Mouse (Mus musculus) hindlimb bud, embryonic 11.5 days (tissue): ENCODE data around the gene Prss16.

Source experiments
- DNase-seq: peaks from one replicate; pipeline ENCODE4 v3.0.0-alpha.2; 2012; ENCODE audit warnings: low read depth, low spot score; ENCODE audit errors: extremely low spot score

Prss16 gene

DNA sequence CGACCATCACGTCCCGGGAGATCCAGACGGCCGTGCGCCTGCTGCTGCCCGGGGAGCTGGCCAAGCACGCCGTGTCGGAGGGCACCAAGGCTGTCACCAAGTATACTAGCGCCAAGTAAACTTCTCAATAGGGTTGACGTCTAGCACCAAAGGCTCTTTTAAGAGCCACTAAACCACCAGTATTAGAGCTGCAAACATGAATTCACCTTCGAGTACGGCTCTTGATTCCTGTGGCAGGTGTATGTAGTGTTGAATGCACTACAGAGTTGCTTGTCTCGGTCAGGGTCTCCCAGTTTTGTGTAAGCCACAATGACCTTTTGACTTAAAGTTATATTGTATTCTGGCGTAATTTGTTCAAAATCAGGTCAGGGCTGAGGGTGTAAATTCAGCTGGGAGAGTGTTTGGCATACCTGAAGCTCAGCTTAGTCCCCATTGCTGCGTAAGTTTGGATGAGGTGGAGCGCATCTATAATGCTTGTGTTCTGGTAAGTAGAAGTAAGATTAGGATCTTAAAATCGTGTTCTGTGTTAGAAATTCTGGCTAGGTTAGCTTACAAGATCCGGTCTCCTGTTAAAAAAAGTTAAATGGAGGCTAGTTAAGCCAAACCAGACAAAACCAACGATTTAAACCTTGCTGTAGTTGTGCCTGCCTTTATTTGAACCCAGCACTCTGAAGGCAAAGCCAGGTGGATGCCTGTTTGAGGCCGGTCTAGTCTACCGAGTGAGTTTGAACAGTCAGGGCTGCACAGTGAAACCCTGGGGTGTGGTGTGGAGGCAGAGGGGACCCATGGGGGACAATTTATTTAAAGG, 26.8 kb upstream of the Prss16 start:
- DNase-seq = no peak

- peak; percentile 97 for DNase-seq
These were observed 26.0 kb upstream of the Prss16 start, which contains the start of the genes Hist1h2ah and Hist1h2bk for GRCm38 (mm10) chr13:22035267-22036148. Hist1h2ah (minus strand) TSS chr13:22035568. Hist1h2bk (plus strand) TSS chr13:22035870.

GRCm38 (mm10) chr13:22034443-22035266, 25.1 kb upstream of the Prss16 start:
- DNase-seq = no peak

DNA sequence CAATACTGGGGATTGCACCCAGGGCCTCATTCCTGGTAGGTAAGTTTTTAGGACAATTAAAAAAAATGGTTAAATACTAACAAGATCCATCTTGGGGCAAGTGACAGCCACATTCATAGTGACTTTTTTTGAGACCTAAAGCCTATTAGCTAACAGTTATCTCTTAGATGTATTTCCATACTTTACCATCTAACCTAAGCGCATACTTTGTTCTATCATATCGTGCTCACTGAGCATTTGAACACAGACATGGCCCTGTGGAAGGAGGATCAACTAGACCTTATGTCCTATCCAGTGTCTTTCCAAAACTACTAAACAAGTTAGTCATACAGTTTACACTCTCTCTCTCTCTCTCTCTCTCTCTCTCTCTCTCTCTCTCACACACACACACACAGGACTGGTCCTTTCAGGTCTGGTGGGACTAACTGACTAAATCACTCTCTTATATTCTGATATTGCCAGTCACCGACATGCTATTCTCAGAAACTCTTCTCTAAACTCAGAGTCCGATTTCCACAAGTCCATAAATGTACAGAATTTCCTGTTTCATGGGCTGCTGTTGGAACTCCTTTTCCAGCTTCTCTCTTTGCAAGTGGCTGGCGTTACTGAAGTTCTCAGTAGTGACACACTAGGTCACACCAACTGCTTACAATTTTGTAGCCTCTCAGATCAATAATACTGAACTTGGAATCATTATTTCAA, 24.4 kb upstream of the Prss16 start:
- no peak for DNase-seq

DNA sequence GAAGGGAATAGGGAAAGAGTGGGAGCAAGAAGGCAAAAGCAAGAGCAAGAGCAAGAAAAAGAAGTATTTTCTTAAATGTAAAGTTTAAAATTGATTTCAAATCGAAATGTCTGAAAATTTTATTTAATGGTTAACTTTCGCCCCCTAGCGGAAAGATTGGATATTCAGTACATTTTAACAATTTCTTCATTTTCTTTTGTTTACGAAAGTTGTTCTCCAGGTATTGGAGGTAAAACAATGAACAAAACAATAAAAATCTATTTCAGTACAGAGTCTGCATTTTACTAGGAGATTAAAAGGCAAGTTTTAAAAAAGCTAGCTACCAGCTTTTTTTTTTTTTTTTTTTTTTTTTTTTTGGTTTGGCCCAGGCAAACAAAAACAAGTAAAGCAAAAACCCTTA, 21.0 kb upstream of the Prss16 start:
- DNase-seq = no peak

DNA sequence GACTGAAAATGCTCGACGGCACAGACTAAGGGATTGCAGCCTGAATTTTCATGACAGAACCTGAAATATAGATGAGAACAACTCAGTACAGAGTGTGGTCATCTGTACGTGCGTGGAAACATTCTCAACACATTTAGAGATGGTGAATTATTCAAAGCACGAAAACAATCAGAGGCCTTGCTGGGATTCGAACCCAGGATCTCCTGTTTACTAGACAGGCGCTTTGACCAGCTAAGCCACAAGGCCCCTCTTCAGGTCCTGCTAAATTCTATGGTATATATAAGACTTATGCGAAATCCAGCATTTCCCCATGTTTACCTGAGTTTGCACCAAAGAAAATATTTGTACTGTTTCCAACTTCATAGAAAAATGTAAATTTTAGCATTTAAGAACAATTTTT, 20.4 kb upstream of the Prss16 start:
- no peak for DNase-seq

GRCm38 (mm10) chr13:22028673-22029460, 19.3 kb upstream of the Prss16 start:
- DNase-seq = no peak

GRCm38 (mm10) chr13:22026058-22027031, 16.8 kb upstream of the Prss16 start:
- DNase-seq = no peak

DNA sequence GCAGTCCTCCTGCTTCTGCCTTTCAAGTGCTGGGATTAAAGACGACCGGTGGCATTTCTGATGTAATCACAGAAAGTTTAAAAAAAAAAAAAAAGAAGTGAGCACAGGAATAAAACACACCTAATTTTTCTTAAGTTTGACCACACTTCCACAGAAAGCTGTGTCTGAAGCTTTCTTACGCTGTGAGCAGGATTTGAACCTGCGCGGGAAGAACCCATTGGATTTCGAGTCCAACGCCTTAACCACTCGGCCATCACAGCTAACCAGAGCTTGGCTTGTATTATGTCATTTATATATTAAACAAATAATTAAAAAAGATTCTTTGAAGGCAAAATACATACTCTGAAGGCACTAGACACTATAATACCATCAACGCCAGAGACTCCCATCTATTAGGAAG, 12.7 kb upstream of the Prss16 start:
- peak; percentile 97 for DNase-seq

DNA sequence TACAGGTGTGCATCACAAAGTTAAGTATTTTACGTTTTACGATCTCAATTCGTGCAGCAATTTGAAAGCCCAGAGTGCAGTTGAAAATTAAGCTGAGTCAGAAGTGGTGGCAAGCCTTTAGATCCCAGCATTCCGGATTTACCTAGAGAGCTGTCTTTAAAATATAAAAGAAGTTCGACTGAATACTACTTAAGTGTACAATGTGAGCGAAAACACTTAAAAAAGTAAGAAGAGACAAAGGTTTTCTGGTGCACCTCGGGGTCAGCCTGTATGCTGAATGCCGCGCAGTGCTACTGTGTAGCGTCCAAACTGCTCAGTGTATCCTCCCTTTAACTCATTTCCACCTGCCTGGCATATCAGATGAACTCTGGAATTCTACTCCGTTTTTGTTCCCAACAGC, 12.0 kb upstream of the Prss16 start:
- no peak for DNase-seq

- DNase-seq = no peak
These were observed 11.4 kb upstream of the Prss16 start for GRCm38 (mm10) chr13:22020901-22021339.

DNA sequence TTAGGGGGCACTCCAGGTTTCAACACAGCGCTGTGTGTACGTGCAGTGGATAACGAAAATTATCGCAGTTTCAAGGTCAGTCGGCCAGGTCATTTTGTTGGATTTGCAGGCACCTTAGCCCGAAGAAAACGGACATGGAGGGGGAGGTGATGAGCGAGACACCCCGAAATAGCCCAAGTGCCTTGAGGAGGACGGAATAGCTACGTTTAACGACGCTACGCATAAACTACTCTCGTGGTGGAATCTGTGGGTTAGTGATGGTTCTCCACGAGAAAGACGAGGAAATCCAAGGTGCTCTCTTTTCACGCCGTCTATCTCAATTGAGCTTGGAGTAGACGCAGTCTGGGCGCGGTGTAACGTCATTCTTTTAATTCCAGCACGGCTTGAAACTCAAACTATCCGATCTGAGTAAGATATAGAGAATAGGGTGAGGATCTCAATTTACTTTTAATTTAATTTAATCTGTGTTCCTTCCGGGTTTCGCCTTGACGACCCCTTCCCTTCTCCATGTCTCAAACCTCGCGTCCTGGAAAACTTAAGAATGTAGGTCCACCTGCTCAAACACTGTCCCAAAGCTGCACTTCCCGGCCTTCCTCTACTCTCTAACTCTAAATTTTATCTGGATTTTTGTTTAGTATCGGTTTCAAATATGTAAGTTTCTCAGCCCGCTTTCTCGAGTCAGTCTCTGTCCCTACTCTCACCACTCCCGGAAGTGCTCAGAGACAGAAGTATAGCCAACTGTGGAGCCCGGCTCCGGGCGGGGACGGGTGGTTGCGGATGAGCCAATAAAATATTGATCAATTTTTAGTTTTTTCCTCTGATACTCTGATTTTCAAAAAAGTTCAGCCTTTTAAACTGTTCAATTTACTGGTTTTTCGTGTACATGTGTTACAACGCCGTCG, 10.6 kb upstream of the Prss16 start:
- DNase-seq = no peak

DNA sequence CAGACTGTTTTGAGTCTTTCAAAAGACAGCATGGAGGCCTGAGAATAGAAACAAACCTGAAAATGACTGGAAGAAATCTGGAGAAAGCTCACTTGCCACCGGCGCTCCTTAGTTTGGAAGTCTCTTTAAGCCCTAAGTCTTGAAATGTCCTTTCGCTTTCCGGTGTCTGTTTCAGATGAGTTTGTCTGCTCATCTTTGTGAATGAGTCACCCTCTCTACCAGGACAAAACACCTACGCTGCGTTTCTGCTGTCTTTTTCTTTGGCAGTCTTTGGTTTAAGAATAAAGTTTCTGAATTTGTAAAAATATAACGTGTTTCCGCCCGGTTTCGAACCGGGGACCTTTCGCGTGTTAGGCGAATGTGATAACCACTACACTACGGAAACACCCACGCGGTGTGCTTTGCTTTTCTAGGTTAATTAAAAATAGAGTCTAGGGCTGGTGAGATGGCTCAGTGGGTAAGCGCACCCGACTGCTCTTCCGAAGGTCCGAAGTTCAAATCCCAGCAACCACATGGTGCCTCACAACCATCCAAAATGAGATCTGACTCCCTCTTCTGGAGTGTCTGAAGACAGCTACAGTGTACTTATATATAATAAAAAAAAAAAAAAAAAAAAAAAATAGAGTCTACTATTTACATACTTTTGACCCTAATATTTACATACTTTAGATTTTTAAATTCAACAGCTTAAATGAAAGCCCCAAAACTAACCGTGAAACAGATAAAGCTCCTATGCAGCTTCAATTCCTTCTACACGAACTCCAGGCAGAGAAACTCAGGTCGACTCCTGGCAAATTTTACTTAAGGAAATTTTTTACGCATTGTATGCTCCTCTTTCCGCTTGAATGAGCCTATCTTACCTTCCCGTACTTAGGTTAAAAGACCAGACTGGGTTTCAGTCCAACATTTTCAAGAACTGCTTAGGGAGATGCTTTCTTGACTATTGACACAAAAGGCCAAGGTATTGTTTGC, 6.2 kb upstream of the Prss16 start:
- peak; percentile 96 for DNase-seq

DNA sequence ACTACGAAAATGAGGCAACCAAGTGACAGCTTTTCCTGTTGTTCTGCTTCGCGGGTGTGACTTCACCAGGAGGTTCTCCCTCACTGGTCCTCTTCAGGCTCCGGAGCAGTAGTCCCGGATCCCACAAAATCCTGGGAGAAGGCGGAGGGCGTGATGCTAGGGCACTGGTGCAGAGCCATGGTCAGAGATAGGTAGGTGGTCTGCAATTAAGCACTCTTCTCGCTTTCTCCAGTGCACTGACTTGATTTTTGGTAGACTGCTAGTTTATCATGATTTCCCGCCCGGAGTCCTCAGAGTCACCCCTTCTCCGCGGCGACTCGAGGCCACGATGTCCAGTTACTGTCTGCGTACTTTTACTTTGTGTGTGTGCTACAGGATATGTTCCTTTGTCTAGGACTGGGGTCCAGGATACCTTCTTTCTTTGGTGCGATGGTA, 4.9 kb upstream of the Prss16 start:
- no peak for DNase-seq

- no peak for DNase-seq
These were observed 4.2 kb upstream of the Prss16 start for GRCm38 (mm10) chr13:22013716-22014115.

- DNase-seq = no peak
These were observed 835 bp downstream of the Prss16 start for GRCm38 (mm10) chr13:22008707-22009106.
